21 mouse cellular contexts compared by ENCODE assay signal in genomic region chr3:75492913-75493312, GRCm38 (mm10). TPM values are rescaled to one million over a fixed set of nuclear protein-coding genes. Genes with fewer than 3 reads are reported as not detected.
DNase-seq lines count a peak whose midpoint lies in the region; ATAC-seq and TF ChIP-seq lines count a peak whose summit lies in the region.
"Had no signal": no experiment of that assay in that cellular context is flagged by ENCODE, and none has a peak within 500 bp of the region (broad histone marks: within the 10 kb centered on the region; RNA-seq: fewer than 3 reads in every experiment).

No protein-coding gene starts in this region.

- no peak overlapping the region for H3K9ac ChIP-seq in kidney, embryonic 16.5 days (replicated peaks; ENCODE audit: low read length)
- H3K9ac ChIP-seq in liver, adult 2 months (ENCODE audit: low read depth, low read length), result no peak overlapping the region
- no peak overlapping the region for H3K9ac ChIP-seq in hindbrain, embryonic 11.5 days (ENCODE audit: low read depth, low read length)
- H3K9ac ChIP-seq: heart, embryonic 15.5 days; hindbrain, embryonic 12.5 days had no signal

- H3K27ac ChIP-seq in kidney, embryonic 16.5 days (ENCODE audit: low read length), result no peak overlapping the region
- H3K27ac ChIP-seq in liver, adult 2 months (replicated peaks; ENCODE audit: insufficient read depth, low read depth, low read length), result no peak overlapping the region
- no peak overlapping the region for H3K27ac ChIP-seq in hindbrain, embryonic 11.5 days (ENCODE audit: low read depth, low read length)
- H3K27ac ChIP-seq: gastrocnemius, adult 2 months; heart, embryonic 15.5 days; hindbrain, embryonic 12.5 days; kidney, postnatal 0 days had no signal

- no peak for TF ChIP-seq POLR2A in liver, adult 2 months (IDR thresholded peaks at IDR 0.05; ENCODE audit: extremely low read depth, insufficient read depth, low read length)

- no peaks in the 10 kb centered on the region for H3K36me3 ChIP-seq in kidney, embryonic 16.5 days (ENCODE audit: insufficient read depth, low read length)
- no peaks in the 10 kb centered on the region for H3K36me3 ChIP-seq in liver, adult 2 months (ENCODE audit: control insufficient read depth, insufficient read depth, low read length)
- no peaks in the 10 kb centered on the region for H3K36me3 ChIP-seq in hindbrain, embryonic 11.5 days (ENCODE audit: control insufficient read depth, insufficient read depth, low read length)
- H3K36me3 ChIP-seq: heart, embryonic 15.5 days; hindbrain, embryonic 12.5 days had no signal

- no peaks in the 10 kb centered on the region for H3K9me3 ChIP-seq in kidney, embryonic 16.5 days (ENCODE audit: low read length)
- H3K9me3 ChIP-seq in hindbrain, embryonic 11.5 days (ENCODE audit: control insufficient read depth, low read length), result no peaks in the 10 kb centered on the region
- H3K9me3 ChIP-seq: heart, embryonic 15.5 days; hindbrain, embryonic 12.5 days; megakaryocyte, embryonic 14.5 days had no signal

- TF ChIP-seq CTCF in liver, adult 2 months (IDR thresholded peaks at IDR 0.05; ENCODE audit: low read depth, low read length), result no peak

- ATAC-seq in kidney, embryonic 16.5 days (ENCODE audit: low FRiP score, low TSS enrichment), result peak; percentile 81
- no peak for ATAC-seq in megakaryocyte-erythroid progenitor cell, adult 5-6 weeks (replicated peaks; ENCODE audit: low FRiP score, low TSS enrichment, poor library complexity, severe bottlenecking)
- ATAC-seq in hindbrain, embryonic 11.5 days (ENCODE audit: low FRiP score), result no peak
- ATAC-seq: forebrain, embryonic 14.5 days; lung, postnatal 0 days had no signal

- no peaks in the 10 kb centered on the region for H3K79me2 ChIP-seq in liver, adult 2 months (ENCODE audit: control insufficient read depth, insufficient read depth, low read length)

- peak; percentile 4 for DNase-seq in retina, postnatal 1 day
- no peak for DNase-seq in retina, embryonic 14.5 days (ENCODE audit: low spot score)
- DNase-seq in liver, adult 2 months (ENCODE audit: extremely low read depth, low read depth, low spot score), result peak; percentile 79
- DNase-seq in hindbrain, embryonic 11.5 days (ENCODE audit: low spot score), result no peak
- no peak for DNase-seq in urinary bladder, postnatal 25 days (ENCODE audit: low spot score)
- no peak for DNase-seq in adipocyte (ENCODE audit: low spot score)
- DNase-seq: adrenal gland, postnatal 25 days; cerebellum, adult 9-10 months; gastrocnemius, adult 2 months; heart, adult 11 months; right cerebral cortex, adult 18-20 months; thymus, postnatal 4 days had no signal

- 51% methylated on average over 3 of the region's 3 CpGs for WGBS in kidney, embryonic 16.5 days
- WGBS in liver, adult 2 months, result 29% methylated on average over 3 of the region's 3 CpGs
- WGBS in hindbrain, embryonic 11.5 days, result 62% methylated on average over 3 of the region's 3 CpGs

- H3K4me3 ChIP-seq in kidney, embryonic 16.5 days (ENCODE audit: low read length), result no peak overlapping the region
- H3K4me3 ChIP-seq in liver, adult 2 months (ENCODE audit: insufficient read depth, low read depth, low read length), result no peak overlapping the region; the same call in 1 of the 2 replicates
- no peak overlapping the region for H3K4me3 ChIP-seq in hindbrain, embryonic 11.5 days (ENCODE audit: low read depth, low read length)
- H3K4me3 ChIP-seq: gastrocnemius, adult 2 months; heart, embryonic 15.5 days; hindbrain, embryonic 12.5 days; megakaryocyte, embryonic 14.5 days had no signal

- no peaks in the 10 kb centered on the region for H3K27me3 ChIP-seq in kidney, embryonic 16.5 days (ENCODE audit: insufficient read depth, low read length)
- H3K27me3 ChIP-seq in liver, adult 2 months (ENCODE audit: control insufficient read depth, insufficient read depth, low read length), result no peaks in the 10 kb centered on the region
- H3K27me3 ChIP-seq in hindbrain, embryonic 11.5 days (ENCODE audit: control insufficient read depth, insufficient read depth, low read length), result no peaks in the 10 kb centered on the region
- H3K27me3 ChIP-seq: heart, embryonic 15.5 days; hindbrain, embryonic 12.5 days; megakaryocyte, embryonic 14.5 days had no signal

- H3K4me1 ChIP-seq in kidney, embryonic 16.5 days (ENCODE audit: insufficient read depth, low read length), result no peaks in the 10 kb centered on the region
- no peaks in the 10 kb centered on the region; the same call in 1 of the 2 replicates for H3K4me1 ChIP-seq in liver, adult 2 months (ENCODE audit: control insufficient read depth, insufficient read depth, low read length)
- H3K4me1 ChIP-seq in hindbrain, embryonic 11.5 days (replicated peaks; ENCODE audit: control insufficient read depth, insufficient read depth, low read length), result no peaks in the 10 kb centered on the region
- H3K4me1 ChIP-seq: heart, embryonic 15.5 days; hindbrain, embryonic 12.5 days; megakaryocyte, embryonic 14.5 days had no signal

- no peak overlapping the region for H3K4me2 ChIP-seq in kidney, embryonic 16.5 days (replicated peaks; ENCODE audit: low read depth, low read length)
- H3K4me2 ChIP-seq in hindbrain, embryonic 11.5 days (replicated peaks; ENCODE audit: low read depth, low read length), result no peak overlapping the region
- H3K4me2 ChIP-seq: heart, embryonic 15.5 days; hindbrain, embryonic 12.5 days had no signal

RNA-seq across cellular contexts. Expression of gene Wdr49, which starts 11.0 kb away (rescaled TPM):
- polyA plus RNA-seq in kidney, embryonic 16.5 days (2015; fragmentation: Nextera tagmentation; extraction: Ambion mirVana), result not detected in 2 replicates
- total RNA-seq in liver, adult 2 months (2014; rRNA removed), result not detected in 2 replicates
- not detected in 2 replicates for polyA plus RNA-seq in liver, adult 2 months (2012; rRNA removed)
- total RNA-seq in megakaryocyte-erythroid progenitor cell, adult 5-6 weeks (2014; fragmentation: Nextera tagmentation), result not detected in 2 replicates
- total RNA-seq in megakaryocyte-erythroid progenitor cell, adult 5-6 weeks (2017), result not detected in 2 replicates
- polyA plus RNA-seq in hindbrain, embryonic 11.5 days (2014; fragmentation: Nextera tagmentation; extraction: Ambion mirVana), result 0.14 and 0.17 TPM in 2 replicates
- total RNA-seq: adrenal gland, postnatal 25 days; ES-E14; gastrocnemius, adult 2 months had no signal
- polyA plus RNA-seq: forebrain, embryonic 14.5 days; heart, embryonic 15.5 days; hindbrain, embryonic 12.5 days; kidney, postnatal 0 days; lung, postnatal 0 days had no signal

Comparison
In these comparisons a context has a peak if more than half of its experiments do, and no peak if none do; other contexts are left out.
1. DNase-seq: peak in retina, postnatal 1 day (single experiment) and liver, adult 2 months (single experiment); none in retina, embryonic 14.5 days (single experiment), hindbrain, embryonic 11.5 days (single experiment), urinary bladder, postnatal 25 days (single experiment) and adipocyte (single experiment).